Mouse (Mus musculus) Patski (cell line): Measurements from ENCODE around the gene Naa50. TPM values are rescaled to one million over a fixed set of nuclear protein-coding genes. Genes with fewer than 3 reads are reported as not detected.

ENCODE experiments used
- ATAC-seq: fragments of 100-300 bp; one replicate; pipeline ENCODE4 v1.8.0; 2021
- CTCF ChIA-PET: fragments of 350-600 bp; sonication (Branson Sonifier 250); formaldehyde crosslinking; loops from one replicate; lab custom pipeline; 2022; ENCODE audit warnings: inconsistent platforms; lab: Charles Lee
- POLR2A ChIA-PET: fragments of 350-600 bp; sonication (Branson Sonifier 250); formaldehyde crosslinking; loops from one replicate; lab custom pipeline; 2022; ENCODE audit warnings: antibody characterized with exemption, inconsistent platforms; lab: Charles Lee
- DNase-seq: peaks from one replicate; pipeline ENCODE4 v3.0.0-alpha.2; 2011; ENCODE audit warnings: low read depth, low spot score
- H3K27me3 ChIP-seq: fragments of 371-371 bp; one replicate; pipeline ENCODE4 v1.5.1; 2021
- CTCF ChIP-seq: fragments of 100-300 bp; IDR thresholded peaks from one replicate; pipeline ENCODE4 v1.5.1; 2021
- in situ Hi-C: fragments of 300-500 bp; cut with MboI; formaldehyde crosslinking; loops from 3 replicates; pipeline ENCODE4 v1.11.1; 2018; ENCODE audit warnings: low pct_unique_long_range_greater_than_20kb, mixed read lengths
- polyA plus RNA-seq: library from polyadenylated mRNA; unstranded; gene quantifications from one replicate; pipeline ENCODE4 v1.2.3, GENCODE M21; 2021

Gene Naa50
- polyA plus RNA-seq, 1 experiment from 2014 or later: 73.3 TPM

- DNase-seq: no peak
- no peak for ATAC-seq
- ChIA-PET POLR2A (interaction anchor here (0.7 kb wide), 1 partner anchor 541 kb away, joined by 4 read pairs; no protein-coding TSS in a partner anchor), CTCF (interaction anchor here (0.9 to 1.2 kb wide), 3 partner anchors 10 to 22 kb away, joined by 3 to 4 read pairs (median 3); no protein-coding TSS in a partner anchor)
- peak; percentile 34 for TF ChIP-seq CTCF
- H3K27me3 ChIP-seq: no peaks in the 10 kb centered on the region
- in situ Hi-C loops: no loop called here
Observed at GRCm38 (mm10) chr16:44188766-44189165, 49.1 kb downstream of the Naa50 start.

GRCm38 (mm10) chr16:44190032-44190431, 50.4 kb downstream of the Naa50 start:
- ChIA-PET POLR2A (no interaction called here), CTCF (no interaction called here)
- H3K27me3 ChIP-seq: no peaks in the 10 kb centered on the region
- no peak for ATAC-seq
- no peak for TF ChIP-seq CTCF
- DNase-seq: no peak
- in situ Hi-C loops: no loop called here

DNA sequence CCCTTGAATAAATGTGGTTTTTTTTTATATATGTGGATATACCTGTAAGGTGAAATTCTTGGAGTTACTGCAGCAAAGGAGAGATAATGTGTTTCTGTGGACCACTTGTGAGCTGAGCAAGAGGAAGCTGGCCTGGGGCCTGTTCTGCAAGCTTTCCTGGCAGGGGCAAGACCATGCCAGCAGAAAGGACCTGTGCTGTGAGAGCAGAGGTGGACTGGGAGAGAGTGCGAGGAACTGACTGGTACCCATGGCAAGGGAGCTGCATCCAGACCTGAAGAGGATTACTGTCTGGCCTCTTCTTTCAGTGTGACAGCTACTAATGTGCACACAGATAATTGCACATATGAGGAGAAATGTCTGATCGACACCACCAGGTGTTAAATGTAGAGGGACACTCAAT, 51.3 kb downstream of the Naa50 start:
- DNase-seq (no peak), ATAC-seq (no peak)
- no peak for TF ChIP-seq CTCF
- POLR2A ChIA-PET: no interaction called here
- in situ Hi-C loops: no loop called here
- no peaks in the 10 kb centered on the region for H3K27me3 ChIP-seq
- CTCF ChIA-PET: no interaction called here

DNA sequence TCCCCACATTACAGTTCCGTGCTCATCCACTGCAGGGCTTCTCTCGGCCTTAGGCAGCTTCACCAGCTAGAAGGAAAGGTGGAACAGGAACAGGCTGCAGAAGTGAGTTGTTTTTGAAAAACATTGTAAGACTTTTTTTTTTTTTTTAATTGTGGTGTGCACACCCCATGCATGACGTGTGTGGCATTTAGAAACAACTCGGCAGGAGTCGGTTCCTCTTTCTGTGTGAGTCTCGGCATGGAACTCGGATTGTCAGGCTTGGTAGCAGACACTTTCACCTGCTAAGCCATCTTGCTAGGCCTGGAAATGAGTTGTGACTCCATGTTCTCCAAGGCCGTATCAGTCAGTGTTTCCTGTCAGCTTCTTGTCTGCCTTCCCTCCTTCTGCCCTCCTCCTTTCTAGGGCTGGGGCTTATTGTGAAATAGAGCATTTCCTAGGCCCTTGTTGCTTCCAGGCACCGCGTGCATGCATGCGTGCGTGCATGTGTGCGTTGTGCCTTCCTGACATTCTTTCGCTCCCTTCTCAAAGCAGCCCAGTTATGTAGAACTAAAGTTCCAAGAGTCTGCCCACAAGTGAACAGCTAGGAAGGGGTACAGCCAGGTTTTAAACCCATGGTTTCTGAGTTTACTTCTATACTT, 59.6 kb downstream of the Naa50 start:
- CTCF ChIA-PET: interaction anchor here (1.3 kb wide), 1 partner anchor 10 kb away, joined by 3 read pairs; no protein-coding TSS in a partner anchor
- ATAC-seq: no peak
- in situ Hi-C loops: no loop called here

GRCm38 (mm10) chr16:44200146-44200545, 60.5 kb downstream of the Naa50 start:
- no peaks in the 10 kb centered on the region for H3K27me3 ChIP-seq
- no peak for ATAC-seq
- DNase-seq: no peak
- POLR2A ChIA-PET: no interaction called here
- CTCF ChIA-PET: interaction anchor here (1.3 kb wide), 1 partner anchor 11 kb away, joined by 3 read pairs; no protein-coding TSS in a partner anchor
- in situ Hi-C loops: no loop called here
- TF ChIP-seq CTCF: no peak

More for the DNA sequence above, 59.6 kb downstream of the Naa50 start:
- no peak for TF ChIP-seq CTCF
- POLR2A ChIA-PET: no interaction called here
- DNase-seq: no peak
- H3K27me3 ChIP-seq: no peaks in the 10 kb centered on the region

DNA sequence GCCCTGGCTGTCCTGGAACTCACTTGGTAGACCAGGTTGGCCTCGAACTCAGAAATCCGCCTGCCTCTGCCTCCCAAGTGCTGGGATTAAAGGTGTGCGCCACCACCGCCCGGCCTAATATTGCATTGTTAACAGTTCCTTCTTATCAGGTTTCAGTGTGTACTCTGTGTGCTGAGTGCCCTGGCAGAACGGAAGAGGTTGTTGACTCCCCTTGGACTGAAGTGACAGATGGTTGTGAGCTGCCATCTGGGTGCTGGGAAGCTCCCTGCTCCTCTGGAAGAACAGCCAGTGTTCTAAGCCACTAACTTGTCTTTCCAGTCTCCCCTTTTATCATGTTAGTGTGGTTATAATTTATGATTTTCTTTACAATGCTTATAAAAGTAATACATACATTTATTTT, 64.7 kb downstream of the Naa50 start:
- POLR2A ChIA-PET: no interaction called here
- in situ Hi-C loops: no loop called here
- ATAC-seq (no peak), DNase-seq (no peak)
- no peak for TF ChIP-seq CTCF
- H3K27me3 ChIP-seq: no peaks in the 10 kb centered on the region
- CTCF ChIA-PET: no interaction called here

- ATAC-seq (no peak), DNase-seq (no peak)
- no peak for TF ChIP-seq CTCF
- ChIA-PET CTCF (no interaction called here), POLR2A (no interaction called here)
- in situ Hi-C loops: no loop called here
- H3K27me3 ChIP-seq: no peaks in the 10 kb centered on the region
Observed at GRCm38 (mm10) chr16:44205973-44206372, 66.3 kb downstream of the Naa50 start.

DNA sequence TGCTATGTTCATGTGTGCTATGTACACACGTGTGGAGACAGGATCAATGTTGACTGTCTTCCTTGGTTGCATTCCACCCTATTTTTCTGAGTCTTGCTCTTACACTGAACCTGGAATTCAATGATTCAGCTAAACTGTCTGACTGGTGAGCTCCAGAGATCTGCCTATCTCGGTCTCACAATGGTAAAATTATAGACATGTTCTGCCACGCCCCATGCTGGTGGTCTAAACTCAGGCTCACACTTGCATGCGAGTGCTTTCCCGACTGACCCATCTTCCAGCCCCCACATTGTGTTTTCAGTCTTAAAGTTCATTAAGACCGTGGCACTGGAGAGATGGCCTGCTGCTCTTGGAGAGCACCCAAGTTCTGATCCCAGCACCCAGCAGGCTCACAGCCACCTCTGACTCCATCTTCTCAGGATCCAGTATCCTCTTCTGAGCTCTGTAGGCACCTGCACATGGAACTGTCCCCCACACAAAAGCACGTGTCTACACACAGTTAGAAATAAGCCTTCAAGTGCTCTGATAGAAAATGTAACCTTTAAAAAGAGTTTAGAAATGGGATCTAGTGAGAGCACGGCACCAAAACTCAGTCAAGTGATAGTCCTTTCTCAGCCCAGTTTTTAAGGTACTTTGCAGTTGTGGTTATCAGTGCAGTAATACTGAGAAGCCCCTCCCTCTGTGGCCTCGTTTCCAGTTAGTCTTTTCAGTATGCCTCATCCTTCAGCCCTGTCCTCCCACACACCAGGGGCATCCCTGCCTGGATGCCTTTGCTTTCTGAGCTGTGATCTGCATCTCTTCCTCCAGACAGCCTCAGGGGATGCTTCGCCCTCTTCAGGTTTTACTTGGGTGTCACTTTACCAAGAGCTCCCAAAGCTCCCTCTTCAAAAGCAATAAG, 70.8 kb downstream of the Naa50 start:
- POLR2A ChIA-PET: interaction anchor here (1.2 kb wide), 1 partner anchor 11 kb away, joined by 3 read pairs; no protein-coding TSS in a partner anchor
- TF ChIP-seq CTCF: no peak
- in situ Hi-C loops: loop anchor here (5.0 kb wide), 1 partner anchor 33 kb away; no protein-coding TSS in a partner anchor
- DNase-seq: peak; percentile 53
- peak; percentile 61 for ATAC-seq
- H3K27me3 ChIP-seq: no peaks in the 10 kb centered on the region
- CTCF ChIA-PET: interaction anchor here (0.9 to 1.4 kb wide), 4 partner anchors 14 to 22 kb away, joined by 3 to 5 read pairs (median 4); no protein-coding TSS in a partner anchor

DNA sequence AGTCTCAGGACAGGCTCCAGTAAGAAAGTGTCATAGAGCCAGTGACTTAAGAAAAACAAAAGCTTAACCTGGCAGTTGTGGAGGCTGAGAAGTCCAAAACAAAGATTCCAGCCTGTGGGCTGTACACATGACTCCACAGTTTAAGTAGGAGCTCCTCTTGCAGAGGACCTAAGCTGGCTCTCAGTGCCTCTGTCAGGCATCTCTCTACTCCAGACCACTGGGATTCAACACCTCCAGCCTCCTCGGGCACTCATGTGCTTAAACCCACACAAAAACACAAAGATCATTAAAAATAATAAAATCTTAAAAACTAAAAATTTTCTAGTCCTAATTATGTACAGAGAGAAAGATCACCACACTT, 71.4 kb downstream of the Naa50 start:
- ChIA-PET POLR2A (interaction anchor here (1.2 to 1.3 kb wide), 2 partner anchors 11 to 45 kb away, joined by 3 to 6 read pairs; no protein-coding TSS in a partner anchor), CTCF (interaction anchor here (0.9 to 1.0 kb wide), 3 partner anchors 15 to 22 kb away, joined by 3 to 5 read pairs (median 4); no protein-coding TSS in a partner anchor)
- no peak for TF ChIP-seq CTCF
- ATAC-seq (no peak), DNase-seq (no peak)
- no peaks in the 10 kb centered on the region for H3K27me3 ChIP-seq
- in situ Hi-C loops: loop anchor here (5.0 kb wide), 1 partner anchor 34 kb away; no protein-coding TSS in a partner anchor

GRCm38 (mm10) chr16:44212703-44213102, 73.1 kb downstream of the Naa50 start:
- H3K27me3 ChIP-seq: no peaks in the 10 kb centered on the region
- DNase-seq (peak; percentile 76), ATAC-seq (peak; percentile 95)
- in situ Hi-C loops: loop anchor here (5.0 kb wide), 1 partner anchor 35 kb away; no protein-coding TSS in a partner anchor
- ChIA-PET CTCF (interaction anchor here (1.3 to 2.0 kb wide), 4 partner anchors 10 to 40 kb away, joined by 3 to 5 read pairs (median 4); partner anchors contain the start of gene Usf3), POLR2A (interaction anchor here (1.1 to 1.4 kb wide), 4 partner anchors 14 to 72 kb away, joined by 3 to 6 read pairs (median 3); partner anchors contain the start of gene Usf3)
- TF ChIP-seq CTCF: no peak

Other genes starting within 250 kb of the Naa50 start
- gene Qtrt2, start 213.0 kb upstream of the Naa50 start, polyA plus RNA-seq: 27.2 TPM
- 2.2 TPM for gene Zdhhc23, start 160.0 kb upstream of the Naa50 start, polyA plus RNA-seq
- gene Gramd1c, start 76.5 kb upstream of the Naa50 start, polyA plus RNA-seq: 2.7 TPM
- gene Atp6v1a, start 125 bp upstream of the Naa50 start, polyA plus RNA-seq: 125 TPM
- 10.2 TPM for gene Usf3, start 33.4 kb downstream of the Naa50 start, polyA plus RNA-seq
- gene Sidt1, start 193.4 kb downstream of the Naa50 start, polyA plus RNA-seq: not detected
- 22.2 TPM for gene Spice1, start 207.3 kb downstream of the Naa50 start, polyA plus RNA-seq